Mouse (Mus musculus): ENCODE results near the gene Tfrc. TPM values are rescaled to one million over a fixed set of nuclear protein-coding genes. Genes with fewer than 3 reads are reported as not detected.
A peak's percentile ranks its signal among the peaks of the same experiment; 100 is the strongest.

The Tfrc gene
- total and polyA plus RNA-seq, 3 experiments: 190 to 840 (median 358) TPM

DNA sequence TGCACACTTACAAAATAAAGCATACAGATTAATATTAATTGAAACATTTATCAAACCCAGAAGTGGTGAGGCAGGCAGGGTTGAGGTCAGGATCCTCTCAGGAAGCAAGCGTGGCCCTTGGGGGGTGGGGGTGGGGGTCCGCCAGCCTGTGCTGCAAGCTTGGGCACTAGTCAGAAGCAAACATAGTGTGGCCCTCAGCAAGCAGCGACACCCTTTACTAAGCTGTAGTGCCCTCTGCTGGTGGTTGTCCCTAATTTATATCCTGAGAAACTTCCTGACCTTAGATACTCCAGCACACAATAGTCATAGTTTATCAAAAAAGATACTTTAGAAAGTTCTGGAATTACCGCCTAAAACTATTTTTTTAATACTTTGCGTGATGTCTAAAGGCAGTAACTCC, 73.5 kb downstream of the Tfrc start:
- dilution Hi-C loops (cut with MboI; ENCODE audit: extremely low pct_ligation_motif_present, extremely low pct_unique_long_range_greater_than_20kb, low sequenced_read_pairs) (no loop called here), in situ Hi-C loops (cut with MboI; ENCODE audit: low pct_ligation_motif_present, low pct_unique_long_range_greater_than_20kb, low sequenced_read_pairs) (no loop called here)
- H3K9ac ChIP-seq (ENCODE audit: insufficient read depth, low read depth): no peak overlapping the region
- H3K36me3 ChIP-seq (replicated peaks in 1 of 2; ENCODE audit: control insufficient read depth in 1 of 2, insufficient read depth in 1 of 2, low read length in 1 of 2): peaks cover 45 to 63% of the 10 kb centered on the region in 2 experiments
- no peaks in the 10 kb centered on the region for H3K27me3 ChIP-seq (replicated peaks)
- no peak overlapping the region for H3K4me2 ChIP-seq (ENCODE audit: insufficient read depth, low read depth, poor library complexity, severe bottlenecking)
- H3K79me2 ChIP-seq (replicated peaks; ENCODE audit: control insufficient read depth, extremely low read depth, insufficient read depth, poor library complexity, severe bottlenecking): no peaks in the 10 kb centered on the region
- peaks cover 10 to 22% of the 10 kb centered on the region in 2 experiments for H3K4me1 ChIP-seq (ENCODE audit: control insufficient read depth in 1 of 2, insufficient read depth in 2 of 2)
- H3K4me3 ChIP-seq (replicated peaks in 1 of 3; ENCODE audit: low read depth in 2 of 3, low read length in 2 of 3, poor library complexity in 1 of 3): no peak overlapping the region
- no peak for TF ChIP-seq SIN3A (IDR thresholded peaks at IDR 0.05; ENCODE audit: low read length)
- peak; percentile 29; the same call in 1 of the 2 replicates for TF ChIP-seq NELFE (IDR thresholded peaks at IDR 0.05; ENCODE audit: low read depth, low read length)
- TF ChIP-seq ZC3H11A (IDR thresholded peaks at IDR 0.05; ENCODE audit: low read depth, low read length): peak; percentile 80
- TF ChIP-seq RAD21 (IDR thresholded peaks at IDR 0.05; ENCODE audit: low read depth, low read length): peak; percentile 95
- no peak for TF ChIP-seq EP300 (IDR thresholded peaks at IDR 0.05; ENCODE audit: low read length)
- TF ChIP-seq CTCF (conservative IDR thresholded peaks at IDR 0.05 in 1 of 2, IDR thresholded peaks at IDR 0.05 in 1 of 2; ENCODE audit: low read depth in 2 of 2, low read length in 2 of 2): peak; percentile 40 to 98; a peak in 3 of 4 replicates
- TF ChIP-seq SMC3 (IDR thresholded peaks at IDR 0.05; ENCODE audit: low read depth, low read length): peak; percentile 97
- H3K27ac ChIP-seq (ENCODE audit: insufficient read depth, low read depth): no peak overlapping the region
- peak; percentile 87 for DNase-seq (ENCODE audit: extremely low read depth)
- H3K9me3 ChIP-seq (replicated peaks; ENCODE audit: low read length): no peaks in the 10 kb centered on the region

Other genes starting within 250 kb of the Tfrc start
- gene Tm4sf19, start 208.4 kb upstream of the Tfrc start, total RNA-seq (2012; rRNA removed): 0.25 and 0.29 TPM in 2 replicates
- 0.45 and 0.78 TPM in 2 replicates for gene Tm4sf19, start 208.4 kb upstream of the Tfrc start, total RNA-seq (2014; rRNA removed)
- gene Tm4sf19, start 208.4 kb upstream of the Tfrc start, polyA plus RNA-seq (2012; ENCODE audit: insufficient read length, low read depth): 0.52 and 1.3 TPM in 2 replicates
- gene Tctex1d2, start 189.2 kb upstream of the Tfrc start, total RNA-seq (2012; rRNA removed): not detected in 2 replicates
- not detected in 2 replicates for gene Tctex1d2, start 189.2 kb upstream of the Tfrc start, total RNA-seq (2014; rRNA removed)
- not detected in 2 replicates for gene Tctex1d2, start 189.2 kb upstream of the Tfrc start, polyA plus RNA-seq (2012; ENCODE audit: insufficient read length, low read depth)
- gene Pcyt1a, start 178.0 kb upstream of the Tfrc start, total RNA-seq (2012; rRNA removed): 16.4 and 17.0 TPM in 2 replicates
- gene Pcyt1a, start 178.0 kb upstream of the Tfrc start, total RNA-seq (2014; rRNA removed): 20.3 and 21.1 TPM in 2 replicates
- 25.7 and 28.1 TPM in 2 replicates for gene Pcyt1a, start 178.0 kb upstream of the Tfrc start, polyA plus RNA-seq (2012; ENCODE audit: insufficient read length, low read depth)
- 0.08 and 0.21 TPM in 2 replicates for gene Slc51a, start 121.0 kb upstream of the Tfrc start, total RNA-seq (2012; rRNA removed)
- gene Slc51a, start 121.0 kb upstream of the Tfrc start, total RNA-seq (2014; rRNA removed): not detected in 2 replicates
- 0.17 TPM in 1 of 2 replicates, not detected in the other for gene Slc51a, start 121.0 kb upstream of the Tfrc start, polyA plus RNA-seq (2012; ENCODE audit: insufficient read length, low read depth)
- not detected in 2 replicates for gene Zdhhc19, start 112.7 kb upstream of the Tfrc start, total RNA-seq (2012; rRNA removed)
- not detected in 2 replicates for gene Zdhhc19, start 112.7 kb upstream of the Tfrc start, total RNA-seq (2014; rRNA removed)
- not detected in 2 replicates for gene Zdhhc19, start 112.7 kb upstream of the Tfrc start, polyA plus RNA-seq (2012; ENCODE audit: insufficient read length, low read depth)
- 31.9 and 35.9 TPM in 2 replicates for gene Tnk2, start 35.0 kb downstream of the Tfrc start, total RNA-seq (2012; rRNA removed)
- gene Tnk2, start 35.0 kb downstream of the Tfrc start, total RNA-seq (2014; rRNA removed): 14.7 and 18.8 TPM in 2 replicates
- gene Tnk2, start 35.0 kb downstream of the Tfrc start, polyA plus RNA-seq (2012; ENCODE audit: insufficient read length, low read depth): 62.2 and 67.7 TPM in 2 replicates
- gene Muc4, start 127.0 kb downstream of the Tfrc start, total RNA-seq (2012; rRNA removed): 0.21 and 0.51 TPM in 2 replicates
- 0.09 TPM in 1 of 2 replicates, not detected in the other for gene Muc4, start 127.0 kb downstream of the Tfrc start, total RNA-seq (2014; rRNA removed)
- 0.34 and 0.44 TPM in 2 replicates for gene Muc4, start 127.0 kb downstream of the Tfrc start, polyA plus RNA-seq (2012; ENCODE audit: insufficient read length, low read depth)
- 0.21 and 0.42 TPM in 2 replicates for gene Muc20, start 188.5 kb downstream of the Tfrc start, total RNA-seq (2012; rRNA removed)
- gene Muc20, start 188.5 kb downstream of the Tfrc start, total RNA-seq (2014; rRNA removed): 0.16 and 0.36 TPM in 2 replicates
- gene Muc20, start 188.5 kb downstream of the Tfrc start, polyA plus RNA-seq (2012; ENCODE audit: insufficient read length, low read depth): 0.87 and 1.4 TPM in 2 replicates
- not detected in 2 replicates for gene Smbd1, start 201.6 kb downstream of the Tfrc start, total RNA-seq (2012; rRNA removed)
- not detected in 2 replicates for gene Smbd1, start 201.6 kb downstream of the Tfrc start, total RNA-seq (2014; rRNA removed)
- gene Smbd1, start 201.6 kb downstream of the Tfrc start, polyA plus RNA-seq (2012; ENCODE audit: insufficient read length, low read depth): not detected in 2 replicates